Mouse (Mus musculus): ENCODE results near the gene Scml4. TPM values are rescaled to one million over a fixed set of nuclear protein-coding genes. Genes with fewer than 3 reads are reported as not detected.

The Scml4 gene
- polyA plus RNA-seq, 1 experiment: not detected

DNA sequence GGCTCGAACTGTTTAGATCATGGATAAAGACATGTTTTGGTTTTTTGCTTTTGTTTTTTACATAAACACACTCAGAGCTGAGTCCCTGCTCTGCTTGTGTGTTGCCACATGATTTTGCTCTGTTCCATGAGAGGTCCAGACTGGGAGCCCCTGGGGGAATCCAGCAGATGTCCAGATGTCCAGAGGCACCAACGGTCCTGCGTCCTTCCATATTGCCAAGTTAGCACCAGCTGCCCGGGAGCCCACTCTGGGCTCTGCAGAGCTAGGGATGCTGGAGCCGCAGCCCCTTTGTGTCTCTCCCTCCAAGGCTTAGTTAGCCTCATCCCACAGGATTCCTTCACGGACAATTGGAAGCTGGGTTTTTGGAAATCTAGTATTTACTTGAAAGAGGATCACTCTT is 101.6 kb downstream of the Scml4 start:
- Histone ChIP-seq H3K4me3 (replicated peaks) (no peak overlapping the region), H3K4me1 (ENCODE audit: control insufficient read depth) (peaks cover 6% of the 10 kb centered on the region), H3K36me3 (ENCODE audit: control insufficient read depth) (no peaks in the 10 kb centered on the region), H3K9me3 (ENCODE audit: control insufficient read depth, low read length) (no peaks in the 10 kb centered on the region), H3K27me3 (ENCODE audit: control insufficient read depth) (peaks cover 8% of the 10 kb centered on the region)
- TF ChIP-seq TAL1 (IDR thresholded peaks at IDR 0.05; ENCODE audit: low read length): no peak
- TF ChIP-seq GATA1 (IDR thresholded peaks at IDR 0.05; ENCODE audit: low read length): no peak

DNA sequence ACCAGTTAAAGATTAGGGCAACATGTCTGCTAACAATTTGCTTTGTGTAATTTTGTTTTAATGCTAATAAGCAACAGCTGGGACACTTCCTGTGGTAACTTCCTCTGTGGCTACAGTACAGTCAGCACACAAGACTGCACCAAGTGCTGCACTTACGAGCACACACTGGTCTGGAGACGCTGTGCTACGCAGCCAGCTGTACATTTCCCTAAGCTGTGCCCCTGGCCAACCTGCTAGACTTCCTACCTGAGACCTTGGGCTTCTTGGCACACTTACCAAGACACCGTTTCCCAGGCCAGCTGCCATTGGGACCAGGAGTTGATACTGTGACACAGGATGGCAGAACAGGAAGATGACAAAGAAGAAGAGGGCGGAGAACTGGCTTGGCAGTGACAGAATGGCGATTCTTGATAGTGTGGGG is 102.0 kb downstream of the Scml4 start:
- no peak overlapping the region for H3K4me3 ChIP-seq (replicated peaks)
- no peaks in the 10 kb centered on the region for H3K36me3 ChIP-seq (ENCODE audit: control insufficient read depth)
- peaks cover 6% of the 10 kb centered on the region for H3K27me3 ChIP-seq (ENCODE audit: control insufficient read depth)
- no peak for TF ChIP-seq TAL1 (IDR thresholded peaks at IDR 0.05; ENCODE audit: low read length)
- no peak for TF ChIP-seq GATA1 (IDR thresholded peaks at IDR 0.05; ENCODE audit: low read length)
- H3K4me1 ChIP-seq (ENCODE audit: control insufficient read depth): peaks cover 6% of the 10 kb centered on the region
- H3K9me3 ChIP-seq (ENCODE audit: control insufficient read depth, low read length): no peaks in the 10 kb centered on the region

DNA sequence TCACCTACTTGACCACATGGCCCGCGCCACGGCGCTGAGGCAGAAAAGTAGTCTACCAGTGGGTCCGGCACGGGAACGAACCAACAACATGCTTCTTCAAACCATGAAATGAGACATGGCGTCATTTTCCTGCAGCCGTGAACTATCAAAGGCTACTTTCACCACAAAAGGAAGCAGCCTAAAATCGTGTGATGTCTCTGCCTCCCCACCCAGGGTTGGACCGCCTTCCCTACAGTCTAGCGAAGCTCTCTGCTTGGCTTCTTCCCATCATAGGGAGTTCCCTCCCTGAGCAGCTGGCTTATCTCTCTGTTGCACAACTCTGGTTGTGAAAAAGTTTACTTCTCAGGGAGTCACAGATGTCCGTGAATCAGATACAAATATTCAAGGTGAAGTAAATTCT is 102.5 kb downstream of the Scml4 start:
- TF ChIP-seq TAL1 (IDR thresholded peaks at IDR 0.05; ENCODE audit: low read length) (no peak), GATA1 (IDR thresholded peaks at IDR 0.05; ENCODE audit: low read length) (no peak)
- peaks cover 3% of the 10 kb centered on the region; the same call in 1 of the 2 replicates for H3K27me3 ChIP-seq (ENCODE audit: control insufficient read depth)
- H3K4me3 ChIP-seq (replicated peaks): no peak overlapping the region
- H3K36me3 ChIP-seq (ENCODE audit: control insufficient read depth): no peaks in the 10 kb centered on the region
- H3K4me1 ChIP-seq (ENCODE audit: control insufficient read depth): peaks cover 6% of the 10 kb centered on the region
- H3K9me3 ChIP-seq (ENCODE audit: control insufficient read depth, low read length): no peaks in the 10 kb centered on the region

DNA sequence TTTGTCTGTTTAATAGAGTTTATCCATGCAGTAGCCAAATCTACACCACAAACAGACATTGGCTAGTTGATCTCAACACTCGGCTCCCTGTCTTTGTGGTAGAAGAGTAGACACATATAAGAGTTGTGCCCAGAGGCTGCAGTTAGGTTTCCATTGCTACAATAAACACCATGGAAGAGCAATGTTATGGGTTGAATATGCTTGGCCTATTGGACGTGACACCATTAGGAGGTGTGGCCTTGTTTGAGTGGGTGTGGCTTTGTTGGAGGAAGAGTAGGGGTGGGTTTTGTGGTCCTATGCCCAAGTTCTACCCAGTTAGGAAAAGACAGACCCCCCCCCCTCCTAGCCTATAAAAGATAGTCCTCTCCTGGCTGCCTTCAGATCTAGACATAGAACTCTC is 102.9 kb downstream of the Scml4 start:
- Histone ChIP-seq H3K4me1 (ENCODE audit: control insufficient read depth) (peaks cover 6% of the 10 kb centered on the region), H3K27me3 (ENCODE audit: control insufficient read depth) (no peaks in the 10 kb centered on the region), H3K36me3 (ENCODE audit: control insufficient read depth) (no peaks in the 10 kb centered on the region), H3K4me3 (replicated peaks) (no peak overlapping the region), H3K9me3 (ENCODE audit: control insufficient read depth, low read length) (no peaks in the 10 kb centered on the region)
- TF ChIP-seq TAL1 (IDR thresholded peaks at IDR 0.05; ENCODE audit: low read length): no peak
- TF ChIP-seq GATA1 (IDR thresholded peaks at IDR 0.05; ENCODE audit: low read length): no peak

DNA sequence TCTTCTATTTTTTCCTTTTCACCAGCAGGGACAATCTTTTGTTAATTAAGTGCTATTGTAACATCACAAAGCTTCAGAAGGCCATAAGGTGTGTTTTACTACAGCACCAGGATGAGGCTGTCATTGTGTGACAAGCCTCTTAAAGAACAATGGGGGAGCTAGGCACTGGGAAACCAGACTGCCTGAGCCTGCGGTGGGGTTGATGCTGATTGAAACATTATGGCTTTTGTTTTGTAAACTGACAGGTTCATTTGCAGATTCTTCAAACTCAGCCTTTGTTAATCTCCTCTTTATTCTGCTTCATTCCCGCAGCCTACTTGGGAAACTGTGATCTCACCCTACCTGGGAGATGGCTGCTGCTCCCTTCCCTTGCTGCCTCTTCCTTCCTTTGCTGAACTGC is 108.2 kb downstream of the Scml4 start:
- no peak for TF ChIP-seq TAL1 (IDR thresholded peaks at IDR 0.05; ENCODE audit: low read length)
- TF ChIP-seq GATA1 (IDR thresholded peaks at IDR 0.05; ENCODE audit: low read length): no peak
- Histone ChIP-seq H3K4me3 (replicated peaks) (no peak overlapping the region), H3K27me3 (ENCODE audit: control insufficient read depth) (peaks cover 2% of the 10 kb centered on the region), H3K4me1 (ENCODE audit: control insufficient read depth) (no peaks in the 10 kb centered on the region), H3K36me3 (ENCODE audit: control insufficient read depth) (no peaks in the 10 kb centered on the region), H3K9me3 (ENCODE audit: control insufficient read depth, low read length) (no peaks in the 10 kb centered on the region)

DNA sequence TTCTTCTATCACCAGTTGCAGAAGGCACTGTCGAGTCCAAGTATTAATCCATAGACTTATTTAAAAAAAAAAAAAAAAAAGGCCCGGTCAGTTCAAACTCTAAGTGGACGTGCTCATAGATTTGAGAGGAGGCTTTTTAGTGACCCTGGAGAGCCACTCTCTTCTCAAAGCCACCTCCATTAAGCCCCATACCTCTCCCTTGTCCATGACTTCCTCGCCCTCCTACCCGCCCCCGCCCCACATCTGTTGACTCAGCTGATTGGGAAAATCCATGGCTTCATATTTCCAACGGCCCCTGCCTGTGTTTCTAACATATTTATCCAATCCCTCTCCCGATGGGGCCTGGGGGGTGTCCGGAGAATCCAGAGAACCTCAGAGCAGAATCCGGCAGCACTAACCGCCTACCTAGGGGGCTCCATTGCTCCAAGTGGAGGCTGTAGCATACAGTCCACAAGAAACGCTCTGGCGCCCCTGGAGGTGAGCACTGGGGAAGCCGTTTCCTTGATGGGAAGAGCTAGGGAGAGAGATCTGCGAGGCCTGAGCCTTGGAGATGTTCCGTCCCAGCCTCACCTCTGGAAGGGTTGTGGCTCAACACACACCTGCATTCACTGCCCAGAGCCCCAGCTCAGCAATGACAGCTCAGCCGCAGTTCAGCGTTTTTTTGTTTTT is 112.5 kb downstream of the Scml4 start:
- no peaks in the 10 kb centered on the region for H3K4me1 ChIP-seq (ENCODE audit: control insufficient read depth)
- peaks cover 2% of the 10 kb centered on the region for H3K27me3 ChIP-seq (ENCODE audit: control insufficient read depth)
- H3K9me3 ChIP-seq (ENCODE audit: control insufficient read depth, low read length): no peaks in the 10 kb centered on the region
- H3K4me3 ChIP-seq (replicated peaks): no peak overlapping the region
- TF ChIP-seq TAL1 (IDR thresholded peaks at IDR 0.05; ENCODE audit: low read length) (no peak), GATA1 (IDR thresholded peaks at IDR 0.05; ENCODE audit: low read length) (no peak)
- no peaks in the 10 kb centered on the region for H3K36me3 ChIP-seq (ENCODE audit: control insufficient read depth)

DNA sequence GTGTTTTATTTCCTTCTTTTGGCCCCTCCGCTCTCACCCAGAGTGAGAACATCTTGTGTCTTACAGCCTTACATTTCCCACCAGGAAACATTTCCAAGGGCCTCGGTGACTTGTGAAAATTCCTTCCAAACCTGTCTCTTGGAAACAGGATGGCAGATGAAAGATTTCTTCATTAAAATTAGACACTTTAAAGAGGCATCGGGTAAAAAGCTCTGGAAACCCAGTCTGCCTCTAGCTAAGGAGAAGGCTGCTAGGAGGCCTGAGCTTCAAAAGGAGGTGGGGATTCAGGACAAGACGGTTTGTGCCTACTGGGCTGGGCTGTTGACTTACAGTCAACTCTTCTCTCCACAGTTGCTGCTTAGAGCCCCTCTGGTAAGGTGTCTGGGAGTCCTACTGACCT is 113.4 kb downstream of the Scml4 start:
- no peaks in the 10 kb centered on the region for H3K9me3 ChIP-seq (ENCODE audit: control insufficient read depth, low read length)
- H3K36me3 ChIP-seq (ENCODE audit: control insufficient read depth): no peaks in the 10 kb centered on the region
- TF ChIP-seq TAL1 (IDR thresholded peaks at IDR 0.05; ENCODE audit: low read length) (no peak), GATA1 (IDR thresholded peaks at IDR 0.05; ENCODE audit: low read length) (no peak)
- H3K4me1 ChIP-seq (ENCODE audit: control insufficient read depth): no peaks in the 10 kb centered on the region
- no peak overlapping the region for H3K4me3 ChIP-seq (replicated peaks)
- H3K27me3 ChIP-seq (ENCODE audit: control insufficient read depth): peaks cover 2% of the 10 kb centered on the region

DNA sequence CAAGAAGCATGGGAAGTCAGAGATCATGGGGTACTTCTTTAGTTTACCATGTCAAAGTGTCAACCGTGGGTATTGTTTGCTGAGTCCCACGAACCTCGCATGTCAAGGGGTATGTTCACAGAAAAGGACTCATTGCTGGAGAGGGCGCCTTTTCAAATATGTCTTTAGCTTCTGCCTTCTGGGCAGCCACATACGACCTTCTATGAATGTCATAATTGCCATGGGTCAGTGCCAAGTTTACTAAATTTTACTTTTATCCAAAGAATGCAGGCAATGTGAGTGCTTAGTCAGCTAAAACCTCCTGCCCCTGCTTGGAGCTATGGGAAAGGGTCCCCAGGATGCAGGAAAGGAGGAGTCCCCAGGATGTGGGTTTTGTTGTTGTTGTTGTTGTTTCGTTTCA is 116.4 kb downstream of the Scml4 start:
- Histone ChIP-seq H3K4me3 (replicated peaks) (no peak overlapping the region), H3K4me1 (ENCODE audit: control insufficient read depth) (no peaks in the 10 kb centered on the region), H3K27me3 (ENCODE audit: control insufficient read depth) (no peaks in the 10 kb centered on the region), H3K36me3 (ENCODE audit: control insufficient read depth) (no peaks in the 10 kb centered on the region), H3K9me3 (ENCODE audit: control insufficient read depth, low read length) (no peaks in the 10 kb centered on the region)
- TF ChIP-seq TAL1 (IDR thresholded peaks at IDR 0.05; ENCODE audit: low read length): no peak
- TF ChIP-seq GATA1 (IDR thresholded peaks at IDR 0.05; ENCODE audit: low read length): no peak

DNA sequence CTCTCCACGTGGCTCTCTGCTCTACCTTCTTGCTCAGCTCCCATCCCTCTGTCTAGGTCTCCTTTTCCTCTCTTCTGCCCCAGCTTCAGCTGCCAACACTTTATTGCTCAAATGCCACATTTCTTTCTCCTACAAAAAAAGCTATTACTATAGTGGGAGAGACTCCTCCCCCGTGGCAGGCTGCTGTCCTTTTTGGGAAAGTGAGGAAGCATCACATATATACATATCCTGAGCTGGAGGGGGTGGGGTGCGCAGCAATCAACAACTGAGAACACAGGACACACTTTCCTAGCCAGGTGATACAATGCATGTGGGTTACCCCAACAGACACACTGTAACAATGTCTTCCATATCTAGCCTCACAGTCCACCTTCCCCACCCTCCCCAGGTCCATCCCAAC is 118.2 kb downstream of the Scml4 start:
- no peaks in the 10 kb centered on the region for H3K9me3 ChIP-seq (ENCODE audit: control insufficient read depth, low read length)
- no peaks in the 10 kb centered on the region for H3K4me1 ChIP-seq (ENCODE audit: control insufficient read depth)
- no peaks in the 10 kb centered on the region for H3K27me3 ChIP-seq (ENCODE audit: control insufficient read depth)
- H3K4me3 ChIP-seq (replicated peaks): no peak overlapping the region
- TF ChIP-seq GATA1 (IDR thresholded peaks at IDR 0.05; ENCODE audit: low read length): no peak
- TF ChIP-seq TAL1 (IDR thresholded peaks at IDR 0.05; ENCODE audit: low read length): no peak
- no peaks in the 10 kb centered on the region for H3K36me3 ChIP-seq (ENCODE audit: control insufficient read depth)

Data from erythroblast, embryonic 14.5 days (primary cell).